Mouse (Mus musculus): ENCODE results near the gene Erf.

GRCm38 (mm10) chr7:25283637-25284036, 33.1 kb upstream of the Erf start:
- TF ChIP-seq CTCF (IDR thresholded peaks at IDR 0.05) (no peak), EP300 (IDR thresholded peaks at IDR 0.05) (no peak)
